Mouse (Mus musculus): ENCODE data around the gene Pcsk6.

GRCm38 (mm10) chr7:65817564-65817963, 44.0 kb upstream of the Pcsk6 start:
- no peak for TF ChIP-seq CTCF (IDR thresholded peaks at IDR 0.05; ENCODE audit: low read depth, low read length)
- TF ChIP-seq GATA1 (IDR thresholded peaks at IDR 0.05; ENCODE audit: borderline replicate concordance, low read length) = no peak
- TF ChIP-seq POLR2AphosphoS5 (IDR thresholded peaks at IDR 0.05; ENCODE audit: insufficient replicate concordance, low read depth, low read length) = no peak
- TF ChIP-seq TAL1 (conservative IDR thresholded peaks at IDR 0.05; ENCODE audit: low read depth, low read length) = no peak
- TF ChIP-seq GATA2 (IDR thresholded peaks at IDR 0.05; ENCODE audit: borderline replicate concordance, low read depth, low read length) = no peak
